Mouse (Mus musculus): ENCODE results near the gene Mov10. TPM values are rescaled to one million over a fixed set of nuclear protein-coding genes. Genes with fewer than 3 reads are reported as not detected.
"Not testable (repeated sequence)": the region's sequence is repeated elsewhere in the genome, so short reads cannot be mapped to it uniquely, and the experiment has no call there.

Mov10 gene
- 8.1 and 8.3 TPM in 2 replicates for polyA plus RNA-seq (2012; rRNA removed)
- polyA plus RNA-seq (2014; fragmentation: Nextera tagmentation; extraction: Ambion mirVana), result 16.3 and 19.8 TPM in 2 replicates

- DNase-seq (ENCODE audit: low read depth in 3 of 3, low spot score in 3 of 3) (peak; percentile 49 to 59 (median 55)), ATAC-seq (ENCODE audit: insufficient read depth) (peak; percentile 80)
- peak within 1 kb of the TSS; percentile 55 for H3K27ac ChIP-seq
- peak within 1 kb of the TSS; percentile 71 for H3K4me2 ChIP-seq (ENCODE audit: low read depth)
- TF ChIP-seq CTCF (IDR thresholded peaks at IDR 0.05; ENCODE audit: low read depth) (no peak), EP300 (IDR thresholded peaks at IDR 0.05; ENCODE audit: low read depth) (no peak)
- H3K27me3 ChIP-seq (ENCODE audit: control insufficient read depth, insufficient read depth, low read length), result no peaks in the 10 kb centered on the region
- H3K9ac ChIP-seq (replicated peaks), result peak within 1 kb of the TSS; percentile 87
- H3K36me3 ChIP-seq (replicated peaks; ENCODE audit: control insufficient read depth, insufficient read depth, low read depth), result peaks cover 4% of the 10 kb centered on the region
- WGBS (ENCODE audit: insufficient replicate concordance), result under 1% methylated on average over 39 of the region's 40 CpGs
- H3K9me3 ChIP-seq (ENCODE audit: control insufficient read depth, low read length), result no peaks in the 10 kb centered on the region
- peak within 1 kb of the TSS; percentile 88 to 92 for H3K4me3 ChIP-seq (ENCODE audit: insufficient read depth in 1 of 2, low read depth in 2 of 2, low read length in 2 of 2)
- H3K4me1 ChIP-seq (replicated peaks; ENCODE audit: control insufficient read depth in 2 of 2, insufficient read depth in 2 of 2, low read length in 1 of 2), result peaks cover 9 to 13% of the 10 kb centered on the region in 2 experiments
Observed at GRCm38 (mm10) chr3:104817991-104818748, at the start of gene Mov10. TSS of gene Mov10 (minus strand) at chr3:104818563.

DNA sequence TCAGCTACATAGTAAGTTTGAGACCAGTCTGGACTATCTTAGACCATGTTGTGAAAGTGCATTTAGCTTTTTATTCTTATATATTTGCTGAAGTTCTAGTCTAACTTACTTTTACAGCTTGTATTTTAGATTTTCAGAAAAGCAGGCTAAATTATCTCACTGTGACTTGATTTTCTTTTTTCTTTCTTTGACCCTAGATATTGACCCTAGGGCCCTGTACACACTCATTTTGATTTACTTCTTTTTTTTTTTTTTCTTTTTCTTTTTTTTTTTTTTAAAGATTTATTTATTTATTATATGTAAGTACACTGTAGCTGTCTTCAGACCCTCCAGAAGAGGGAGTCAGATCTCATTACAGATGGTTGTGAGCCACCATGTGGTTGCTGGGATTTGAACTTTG lies 48.3 kb upstream of the Mov10 start:
- H3K36me3 ChIP-seq (replicated peaks; ENCODE audit: control insufficient read depth, insufficient read depth, low read depth), result peaks cover 10% of the 10 kb centered on the region
- H3K9me3 ChIP-seq (ENCODE audit: control insufficient read depth, low read length); H3K27me3 ChIP-seq (ENCODE audit: control insufficient read depth, insufficient read depth, low read length); ATAC-seq (ENCODE audit: insufficient read depth); H3K9ac ChIP-seq (replicated peaks); DNase-seq (ENCODE audit: low read depth in 3 of 3, low spot score in 3 of 3): not testable (repeated sequence)
- peak overlapping the region; percentile 87 for H3K4me2 ChIP-seq (ENCODE audit: low read depth)
- peak overlapping the region; percentile 53; the same call in 1 of the 2 replicates for H3K27ac ChIP-seq
- peaks cover 9 to 17% of the 10 kb centered on the region in 2 experiments for H3K4me1 ChIP-seq (replicated peaks; ENCODE audit: control insufficient read depth in 2 of 2, insufficient read depth in 2 of 2, low read length in 1 of 2)
- peak overlapping the region in 1 of 2 experiments; percentile 87; a peak in 1 of 4 replicates for H3K4me3 ChIP-seq (ENCODE audit: insufficient read depth in 1 of 2, low read depth in 2 of 2, low read length in 2 of 2)

DNA sequence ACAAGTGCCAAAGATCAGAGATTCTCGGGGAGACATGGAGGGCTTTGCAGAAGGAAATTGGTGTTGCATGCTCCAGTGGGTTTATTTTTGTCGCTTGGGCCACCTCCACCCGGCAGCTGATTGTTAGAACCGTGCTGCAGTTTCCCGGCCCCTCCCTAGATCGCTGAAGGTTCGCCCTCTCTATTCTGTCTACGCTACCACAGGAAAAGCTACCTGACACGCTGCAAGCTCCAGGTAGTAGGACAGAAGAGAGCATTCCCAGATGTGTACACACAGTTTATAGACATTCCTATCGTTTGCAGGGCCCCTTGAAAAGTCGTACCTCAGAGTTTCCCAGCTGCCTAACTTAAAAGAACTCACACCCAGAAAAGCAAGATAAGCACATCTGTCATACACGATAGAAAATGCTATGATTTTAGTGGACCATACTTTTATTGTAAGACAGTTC lies 47.0 kb upstream of the Mov10 start:
- ATAC-seq (ENCODE audit: insufficient read depth) (peak; percentile 34), DNase-seq (ENCODE audit: low read depth in 3 of 3, low spot score in 3 of 3) (peak; percentile 29 to 60 (median 37))
- Histone ChIP-seq H3K9ac (replicated peaks) (peak overlapping the region; percentile 94), H3K9me3 (ENCODE audit: control insufficient read depth, low read length) (no peaks in the 10 kb centered on the region), H3K4me2 (ENCODE audit: low read depth) (peak overlapping the region; percentile 87), H3K27ac (peak overlapping the region; percentile 88), H3K4me3 (ENCODE audit: insufficient read depth in 1 of 2, low read depth in 2 of 2, low read length in 2 of 2) (peak overlapping the region; percentile 87 to 89), H3K27me3 (ENCODE audit: control insufficient read depth, insufficient read depth, low read length) (no peaks in the 10 kb centered on the region), H3K36me3 (replicated peaks; ENCODE audit: control insufficient read depth, insufficient read depth, low read depth) (peaks cover 3% of the 10 kb centered on the region), H3K4me1 (replicated peaks; ENCODE audit: control insufficient read depth in 2 of 2, insufficient read depth in 2 of 2, low read length in 1 of 2) (peaks cover 14 to 20% of the 10 kb centered on the region in 2 experiments)
- TF ChIP-seq CTCF (IDR thresholded peaks at IDR 0.05; ENCODE audit: low read depth) (no peak), EP300 (IDR thresholded peaks at IDR 0.05; ENCODE audit: low read depth) (0 out of 2 replicates have a peak, but pooled peaks have one; percentile 28)
- WGBS (ENCODE audit: insufficient replicate concordance), result 0% methylated on average over 12 of the region's 12 CpGs

- Histone ChIP-seq H3K9ac (replicated peaks) (peak overlapping the region; percentile 94), H3K4me2 (ENCODE audit: low read depth) (peak overlapping the region; percentile 87), H3K4me1 (replicated peaks; ENCODE audit: control insufficient read depth in 2 of 2, insufficient read depth in 2 of 2, low read length in 1 of 2) (peaks cover 14 to 21% of the 10 kb centered on the region in 2 experiments), H3K36me3 (replicated peaks; ENCODE audit: control insufficient read depth, insufficient read depth, low read depth) (peaks cover 3% of the 10 kb centered on the region), H3K27ac (peak overlapping the region; percentile 88), H3K4me3 (ENCODE audit: insufficient read depth in 1 of 2, low read depth in 2 of 2, low read length in 2 of 2) (peak overlapping the region; percentile 87 to 89), H3K9me3 (ENCODE audit: control insufficient read depth, low read length) (no peaks in the 10 kb centered on the region), H3K27me3 (ENCODE audit: control insufficient read depth, insufficient read depth, low read length) (no peaks in the 10 kb centered on the region)
- peak; percentile 51 to 62 (median 58) for DNase-seq (ENCODE audit: low read depth in 3 of 3, low spot score in 3 of 3)
- ATAC-seq (ENCODE audit: insufficient read depth), result peak; percentile 65
- under 1% methylated on average over 48 of the region's 48 CpGs for WGBS (ENCODE audit: insufficient replicate concordance)
- TF ChIP-seq CTCF (IDR thresholded peaks at IDR 0.05; ENCODE audit: low read depth) (peak; percentile 10; the same call in 1 of the 2 replicates), EP300 (IDR thresholded peaks at IDR 0.05; ENCODE audit: low read depth) (no peak)
Observed at GRCm38 (mm10) chr3:104864651-104865340, 46.4 kb upstream of the Mov10 start.
